Mouse (Mus musculus): ENCODE results near the gene Plscr5. TPM values are rescaled to one million over a fixed set of nuclear protein-coding genes. Genes with fewer than 3 reads are reported as not detected.

The Plscr5 gene
- total RNA-seq, 2 experiments from 2014 or later: not detected

GRCm38 (mm10) chr9:92224598-92225231 lies 32.0 kb downstream of the Plscr5 start:
- intact Hi-C loops (cut with DNase I): loop anchor here (5.0 kb wide), 1 partner anchor 93 kb away; no protein-coding TSS in a partner anchor
- no peak for DNase-seq (ENCODE audit: low spot score in 2 of 2)

GRCm38 (mm10) chr9:92226127-92226655 lies 33.5 kb downstream of the Plscr5 start:
- no peak for DNase-seq (ENCODE audit: low spot score in 2 of 2)
- intact Hi-C loops (cut with DNase I): loop anchor here (5.0 kb wide), 1 partner anchor 91 kb away; no protein-coding TSS in a partner anchor

- intact Hi-C loops (cut with DNase I): loop anchor here (5.0 kb wide), 1 partner anchor 91 kb away; no protein-coding TSS in a partner anchor
- no peak for DNase-seq (ENCODE audit: low spot score in 2 of 2)
Measured at GRCm38 (mm10) chr9:92226795-92227194, 34.1 kb downstream of the Plscr5 start.

- intact Hi-C loops (cut with DNase I): loop anchor here (5.0 kb wide), 1 partner anchor 88 kb away; no protein-coding TSS in a partner anchor
Measured at GRCm38 (mm10) chr9:92228867-92229832, 36.4 kb downstream of the Plscr5 start.

GRCm38 (mm10) chr9:92229833-92230205 lies 37.1 kb downstream of the Plscr5 start:
- DNase-seq (ENCODE audit: low spot score in 2 of 2): no peak
- intact Hi-C loops (cut with DNase I): loop anchor here (5.0 kb wide), 1 partner anchor 87 kb away; no protein-coding TSS in a partner anchor

More at GRCm38 (mm10) chr9:92228867-92229832, 36.4 kb downstream of the Plscr5 start:
- no peak for DNase-seq (ENCODE audit: low spot score in 2 of 2)

- DNase-seq (ENCODE audit: low spot score in 2 of 2): no peak
- intact Hi-C loops (cut with DNase I): no loop called here
Measured at GRCm38 (mm10) chr9:92234901-92235458, 42.2 kb downstream of the Plscr5 start.

- intact Hi-C loops (cut with DNase I): no loop called here
- DNase-seq (ENCODE audit: low spot score in 2 of 2): no peak
Measured at GRCm38 (mm10) chr9:92248773-92249446, 56.2 kb downstream of the Plscr5 start.

- no peak for DNase-seq (ENCODE audit: low spot score in 2 of 2)
Measured at GRCm38 (mm10) chr9:92249447-92249852, 56.7 kb downstream of the Plscr5 start, which contains the start of gene Plscr1. TSS of gene Plscr1 (plus strand) at chr9:92249750.

GRCm38 (mm10) chr9:92249987-92250772 lies 57.4 kb downstream of the Plscr5 start:
- intact Hi-C loops (cut with DNase I): no loop called here
- peak; percentile 29 to 30 for DNase-seq (ENCODE audit: low spot score in 2 of 2)

More at GRCm38 (mm10) chr9:92249447-92249852, 56.7 kb downstream of the Plscr5 start, which contains the start of gene Plscr1:
- intact Hi-C loops (cut with DNase I): no loop called here

- no peak for DNase-seq (ENCODE audit: low spot score in 2 of 2)
- intact Hi-C loops (cut with DNase I): no loop called here
Measured at GRCm38 (mm10) chr9:92252718-92253117, 60.0 kb downstream of the Plscr5 start.

GRCm38 (mm10) chr9:92253585-92254321 lies 61.0 kb downstream of the Plscr5 start:
- intact Hi-C loops (cut with DNase I): no loop called here
- no peak for DNase-seq (ENCODE audit: low spot score in 2 of 2)

Other genes starting within 250 kb of the Plscr5 start
- 1 to 10 TPM; 1.3 to 1.6 TPM for gene Plscr1, start 56.8 kb downstream of the Plscr5 start, total RNA-seq (2021)
- 1 to 10 TPM; 1.1 to 3.0 TPM for gene Plscr2, start 82.7 kb downstream of the Plscr5 start, total RNA-seq (2021)
- not detected for gene 1700057G04Rik, start 116.4 kb downstream of the Plscr5 start, total RNA-seq (2021)

Measured in left cerebral cortex, postnatal 25 days (tissue).